Mouse (Mus musculus) CH12F3 (cell line): ENCODE results near the gene Mettl13.

Experiments
- in situ Hi-C: fragments of 300-500 bp; cut with MboI; formaldehyde crosslinking; loops from 2 replicates; pipeline ENCODE4 v1.14.3; 2020; ENCODE audit warnings: low sequenced_read_pairs

Mettl13 gene

DNA sequence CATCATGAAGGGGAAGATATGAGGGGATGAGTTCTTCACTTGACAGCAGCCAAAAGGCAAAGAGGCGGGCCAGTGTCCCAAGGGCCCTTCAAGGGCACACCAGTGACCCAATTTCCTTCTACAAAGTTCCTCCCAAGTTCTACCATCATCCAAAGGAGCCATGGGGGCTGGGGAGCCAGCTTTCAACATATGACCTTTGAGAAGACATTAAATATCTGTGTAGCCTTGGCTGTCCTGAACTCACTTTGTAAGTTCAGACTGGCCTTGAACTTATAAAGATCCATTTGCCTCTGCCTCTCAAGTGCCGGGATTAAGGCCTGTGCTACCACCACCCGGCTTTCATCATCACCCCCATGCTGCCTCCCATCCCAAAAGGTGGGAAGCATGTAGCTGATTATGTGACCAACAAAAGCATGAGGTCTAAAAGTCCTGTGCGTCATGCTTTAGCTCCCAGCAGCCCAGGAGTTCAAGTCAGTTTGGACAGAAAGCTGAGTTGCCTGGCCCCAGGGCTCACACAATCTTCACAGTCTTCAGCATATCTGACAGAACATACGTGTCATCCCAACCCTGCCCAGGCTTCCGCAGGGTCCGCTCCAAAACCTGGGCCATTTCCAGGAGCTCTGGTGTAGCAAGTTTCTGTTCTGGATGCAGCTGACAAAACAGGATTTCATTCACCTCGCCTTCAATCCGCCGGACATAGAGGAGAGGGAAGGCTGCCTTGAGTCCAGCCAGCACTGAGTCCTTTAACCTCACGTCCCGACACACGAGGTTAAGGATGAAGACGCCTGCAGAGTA lies 14.4 kb downstream of the Mettl13 start:
- in situ Hi-C loops, result no loop called here

DNA sequence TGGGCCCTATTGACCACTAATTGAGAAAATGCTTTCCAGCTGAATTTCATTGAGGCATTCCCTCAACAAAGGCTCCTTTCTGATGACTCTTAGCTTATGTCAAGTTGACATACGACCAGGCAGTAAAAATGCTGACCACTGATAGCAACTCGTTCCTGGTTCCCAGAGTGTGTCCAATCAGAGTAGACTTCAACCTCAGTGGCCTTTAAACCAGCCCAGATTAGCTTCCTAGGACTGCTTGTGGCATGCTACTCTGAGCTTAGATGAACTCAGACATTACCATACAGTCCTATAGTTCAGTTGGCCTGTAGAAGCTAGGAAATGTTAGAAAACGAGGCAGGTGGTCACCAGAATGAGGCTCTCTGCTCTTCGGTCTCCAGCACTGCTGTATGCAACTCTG lies 16.0 kb downstream of the Mettl13 start:
- in situ Hi-C loops, result no loop called here

DNA sequence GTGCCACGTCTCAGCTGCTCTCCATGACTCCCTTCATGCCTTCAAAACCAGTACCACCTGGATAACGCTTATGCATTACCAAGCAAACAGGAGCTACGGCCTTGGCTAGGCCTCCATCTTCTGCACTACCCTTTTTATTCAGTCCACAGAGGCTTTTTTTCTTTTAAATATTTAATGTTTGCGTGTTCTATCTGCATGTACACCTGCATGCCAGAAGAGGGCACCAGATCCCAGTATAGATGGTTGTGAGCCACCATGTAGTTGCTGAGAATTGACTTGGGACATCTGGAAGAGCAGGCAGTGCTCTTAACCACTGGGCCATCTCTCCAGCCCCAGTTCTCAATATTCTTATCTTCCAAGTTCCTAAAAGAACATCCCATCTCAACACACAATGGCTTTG lies 16.8 kb downstream of the Mettl13 start:
- in situ Hi-C loops, result no loop called here

DNA sequence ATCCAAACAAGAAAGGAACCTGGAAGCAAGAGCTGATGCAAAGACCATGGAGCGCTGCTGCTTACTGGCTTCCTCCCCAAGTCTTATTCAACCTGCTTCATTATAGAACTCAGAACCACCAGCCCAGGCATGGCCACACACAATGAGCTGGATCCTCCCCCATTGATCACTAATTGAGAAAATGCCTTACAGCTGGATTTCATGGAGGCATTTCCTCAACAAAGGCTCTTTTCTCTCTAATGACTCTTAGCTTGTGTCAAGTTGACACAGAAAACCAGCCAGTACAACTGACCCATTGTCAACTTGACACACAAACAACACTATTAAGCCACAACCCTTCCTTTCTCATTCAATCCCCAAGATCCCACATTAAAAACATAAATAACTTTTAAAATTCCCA lies 17.7 kb downstream of the Mettl13 start:
- in situ Hi-C loops, result no loop called here

DNA sequence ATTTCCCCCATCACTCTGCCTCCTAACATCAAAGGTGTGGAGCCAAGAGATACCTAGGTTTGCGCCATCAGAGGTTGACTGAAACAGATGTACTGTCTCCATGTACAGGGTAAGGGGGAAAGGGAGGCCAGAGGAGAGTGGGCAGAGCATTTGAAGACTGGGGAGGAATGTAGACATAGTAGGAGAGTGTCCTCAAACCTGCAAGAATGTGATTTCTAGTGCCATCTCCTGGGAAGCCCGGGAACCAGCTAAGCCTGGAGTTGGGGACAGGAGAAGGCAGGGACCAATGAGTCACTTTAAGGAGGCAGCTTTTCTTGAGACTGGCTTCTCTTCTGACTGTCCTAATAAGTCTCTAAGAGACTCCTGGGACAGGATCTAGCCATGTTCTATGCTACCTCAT lies 18.7 kb downstream of the Mettl13 start:
- in situ Hi-C loops, result no loop called here

DNA sequence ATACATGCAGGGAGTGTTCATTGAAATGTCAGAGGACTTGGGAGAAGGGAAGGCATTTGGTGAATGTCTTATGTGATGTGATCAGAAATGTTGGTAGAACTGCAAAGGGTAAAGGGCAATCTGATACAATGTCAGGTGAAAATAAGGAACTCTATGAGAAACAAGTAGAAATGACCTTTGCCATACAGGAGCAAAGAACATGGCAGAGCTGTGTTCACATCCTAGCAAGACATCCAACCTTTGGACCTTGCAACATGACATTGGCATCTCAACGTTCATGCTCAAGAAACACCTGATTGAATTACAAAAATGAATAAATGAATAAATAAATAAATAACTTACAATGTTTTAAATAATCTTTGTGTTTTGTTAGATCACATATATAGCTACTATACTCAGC lies 33.2 kb downstream of the Mettl13 start:
- in situ Hi-C loops, result no loop called here

DNA sequence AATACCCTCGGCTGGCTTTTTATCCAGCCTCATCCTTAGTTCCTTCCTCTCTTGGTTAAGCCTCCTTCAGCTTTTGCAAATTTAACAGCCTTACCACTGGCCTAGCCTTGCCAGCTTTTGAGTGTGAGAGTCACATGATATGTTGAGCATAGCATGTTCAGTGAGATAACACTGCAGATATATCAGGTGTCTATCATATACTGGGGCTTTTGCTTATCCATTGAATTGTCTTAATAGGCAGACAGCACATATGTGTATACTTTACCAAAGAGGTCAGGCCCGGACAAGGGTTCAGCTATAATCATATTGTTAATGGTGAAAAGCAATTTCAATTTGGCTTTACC lies 38.4 kb downstream of the Mettl13 start:
- in situ Hi-C loops, result no loop called here

DNA sequence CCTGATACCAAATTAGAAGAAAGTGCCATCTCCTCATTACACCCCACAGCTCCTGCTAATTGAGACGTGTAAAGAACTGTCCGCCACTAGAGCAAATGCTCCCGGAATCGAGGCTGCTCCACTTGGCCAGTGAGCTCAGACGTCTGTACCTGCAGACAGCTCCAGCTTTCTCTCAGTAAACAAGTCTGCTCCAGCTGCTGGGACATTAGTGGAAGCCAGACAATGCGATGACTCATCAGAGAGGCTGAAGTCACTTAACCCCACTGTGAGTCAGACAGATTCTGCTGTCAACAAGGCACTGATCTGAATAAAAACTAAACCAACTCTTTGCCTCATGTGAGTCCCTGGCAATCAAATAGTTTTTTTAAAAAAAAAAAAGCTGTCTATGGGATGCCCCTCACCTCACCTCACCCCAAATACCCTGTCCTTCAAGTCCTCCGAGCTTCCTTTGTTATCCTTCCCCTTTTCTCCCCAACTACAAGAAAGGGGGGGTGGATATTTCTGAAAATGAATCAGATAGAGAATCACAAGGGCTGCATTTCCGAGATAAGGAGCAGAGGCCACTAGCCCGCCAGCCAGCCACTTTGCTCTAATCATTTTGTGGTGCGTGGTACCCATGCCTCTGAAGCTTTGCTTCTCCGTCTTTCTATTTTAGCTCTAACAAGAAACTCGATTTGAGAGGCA lies 38.9 kb downstream of the Mettl13 start:
- in situ Hi-C loops, result no loop called here

DNA sequence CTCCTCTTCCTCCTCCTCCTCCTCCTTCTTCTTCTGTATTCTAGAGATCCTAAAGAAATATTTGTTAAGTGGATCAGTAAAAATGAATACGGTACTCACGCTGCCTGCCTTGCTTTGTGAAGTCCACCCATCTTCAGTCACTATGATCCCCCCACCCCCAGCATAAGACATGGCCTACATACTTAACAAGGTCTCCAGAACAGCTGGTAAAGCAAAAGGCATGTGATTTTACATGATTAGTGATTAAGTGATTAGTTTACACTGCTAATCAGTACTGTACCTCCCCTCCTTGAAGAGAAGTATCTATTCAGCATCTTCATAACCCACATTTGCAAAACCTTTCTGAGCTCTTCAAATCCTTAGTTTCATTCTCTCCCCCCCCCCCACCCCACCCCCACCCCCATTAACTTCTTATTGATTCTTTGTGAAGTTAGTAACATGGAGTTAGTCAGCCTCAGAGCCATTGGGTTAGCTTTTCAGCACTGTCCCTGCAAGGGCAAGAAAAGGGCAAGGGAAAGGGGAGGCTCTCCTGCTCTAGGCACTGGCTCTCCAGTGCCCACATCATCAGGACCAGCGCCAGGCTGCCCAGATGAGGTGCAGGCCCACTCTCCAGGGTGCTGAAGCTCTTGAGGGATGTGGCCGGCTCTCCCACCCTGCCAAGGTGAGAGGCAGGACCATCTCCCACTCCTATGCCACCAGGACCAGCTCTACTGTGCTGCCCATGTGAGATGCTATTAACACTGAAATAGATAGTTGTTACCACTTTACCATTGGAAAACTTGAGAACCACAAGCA lies 39.9 kb downstream of the Mettl13 start:
- in situ Hi-C loops, result no loop called here

DNA sequence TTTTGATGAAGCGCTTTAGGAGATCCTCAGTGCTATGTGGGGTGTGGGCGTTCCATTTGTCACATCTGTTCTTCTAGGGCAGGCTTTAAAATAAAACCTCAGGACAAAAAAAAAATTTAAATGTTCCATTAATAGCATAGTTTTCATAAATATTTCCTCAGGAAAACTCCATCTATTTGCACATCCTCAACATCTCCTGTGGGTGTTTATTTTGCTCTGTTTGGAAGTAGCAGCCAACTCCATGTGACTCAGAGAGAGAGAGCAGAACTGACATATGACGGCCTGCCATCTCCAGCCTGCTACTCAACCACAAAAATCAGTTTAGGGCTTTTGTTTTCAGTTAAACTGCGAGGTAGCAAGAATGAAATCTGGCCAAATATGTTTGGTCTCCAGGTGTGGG lies 41.8 kb downstream of the Mettl13 start:
- in situ Hi-C loops, result no loop called here

DNA sequence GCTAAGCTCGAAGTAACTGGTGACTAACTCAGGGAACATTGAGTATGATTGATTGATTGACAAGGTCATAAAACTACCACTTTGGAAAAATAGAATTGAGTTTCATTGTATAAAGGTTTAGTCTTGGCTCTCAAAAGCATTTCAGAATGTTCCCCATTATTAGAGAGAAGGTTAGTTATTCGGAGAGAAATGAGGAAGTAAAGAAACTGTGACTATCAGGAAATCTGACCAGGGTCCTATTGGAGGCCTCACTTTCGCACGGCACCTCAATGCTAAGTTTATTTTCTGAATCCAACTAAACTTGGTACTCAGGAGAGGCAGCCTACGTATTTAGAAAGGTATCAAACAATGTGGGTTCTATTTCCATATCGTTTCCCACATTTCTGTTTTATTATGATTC lies 42.7 kb downstream of the Mettl13 start:
- in situ Hi-C loops, result no loop called here
